Mouse (Mus musculus): ENCODE data around the gene Pigyl.

DNA sequence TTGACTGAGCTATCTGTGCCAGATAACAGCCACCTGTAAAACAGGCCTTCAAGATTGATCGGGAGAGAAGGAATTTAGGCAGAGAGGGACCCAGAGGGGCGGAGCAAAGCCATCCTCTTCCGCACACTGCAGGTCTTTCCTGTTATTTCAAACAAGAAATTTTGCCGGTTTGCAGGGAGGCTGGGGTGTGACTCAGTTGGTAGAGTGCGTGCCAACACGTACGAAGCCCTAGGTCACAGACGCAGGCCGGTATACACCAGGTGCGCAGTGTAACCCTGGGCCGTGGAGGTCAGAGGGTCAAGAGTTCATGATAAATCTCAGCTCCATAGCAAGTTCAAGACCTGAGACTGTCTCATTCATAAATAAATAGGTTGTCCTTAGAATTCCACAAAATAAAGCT lies 24.4 kb upstream of the Pigyl start:
- no peak for TF ChIP-seq EP300 (optimal IDR thresholded peaks at IDR 0.05)
- TF ChIP-seq CTCF (IDR thresholded peaks at IDR 0.05; ENCODE audit: low read depth), result no peak

Data from stomach, postnatal 0 days (tissue).